ENCODE assay signal across 8 mouse cellular contexts in genomic region chr8:120439309-120439708, GRCm38 (mm10).
A peak's percentile ranks its signal among the peaks of the same experiment; 100 is the strongest.
DNase-seq lines count a peak whose midpoint lies in the region; ATAC-seq and TF ChIP-seq lines count a peak whose summit lies in the region.

No protein-coding gene starts in this region.

- WGBS in heart, embryonic 12.5 days, result 19% methylated on average over 19 of the region's 19 CpGs
- 7% methylated on average over 19 of the region's 19 CpGs for WGBS in hindbrain, embryonic 15.5 days
- WGBS in midbrain, embryonic 16.5 days, result 3% methylated on average over 19 of the region's 19 CpGs

- 0 out of 2 replicates have a peak, but pooled peaks have one; percentile 4 for TF ChIP-seq CTCF in brain, embryonic 14.5 days (IDR thresholded peaks at IDR 0.05; ENCODE audit: borderline replicate concordance, extremely low read depth, insufficient read depth, insufficient read length)

- TF ChIP-seq POLR2A in brain, embryonic 14.5 days (IDR thresholded peaks at IDR 0.05; ENCODE audit: borderline replicate concordance, extremely low read depth, insufficient read depth, insufficient read length, poor library complexity, severe bottlenecking), result no peak

- no peak for DNase-seq in heart, adult 8-10 months (ENCODE audit: low spot score)
- DNase-seq in brain, embryonic 14.5 days (ENCODE audit: low read depth), result peak; percentile 97
- DNase-seq in lung, postnatal 25 days (ENCODE audit: low spot score), result no peak
- DNase-seq in kidney, postnatal 14 days, result no peak
- no peak for DNase-seq in gastrocnemius, postnatal 4 days (ENCODE audit: low spot score in 2 of 2)

- H3K9me3 ChIP-seq in heart, embryonic 12.5 days (replicated peaks), result no peaks in the 10 kb centered on the region
- no peaks in the 10 kb centered on the region for H3K9me3 ChIP-seq in hindbrain, embryonic 15.5 days
- no peaks in the 10 kb centered on the region for H3K9me3 ChIP-seq in midbrain, embryonic 16.5 days (replicated peaks; ENCODE audit: control insufficient read depth, low read length, poor library complexity, severe bottlenecking)

- peaks cover 31% of the 10 kb centered on the region for H3K27me3 ChIP-seq in heart, embryonic 12.5 days (replicated peaks)
- H3K27me3 ChIP-seq in hindbrain, embryonic 15.5 days, result no peaks in the 10 kb centered on the region
- no peaks in the 10 kb centered on the region for H3K27me3 ChIP-seq in midbrain, embryonic 16.5 days (ENCODE audit: control insufficient read depth, insufficient read depth, low read depth, low read length)

- H3K36me3 ChIP-seq in heart, embryonic 12.5 days, result no peaks in the 10 kb centered on the region
- no peaks in the 10 kb centered on the region for H3K36me3 ChIP-seq in hindbrain, embryonic 15.5 days
- no peaks in the 10 kb centered on the region for H3K36me3 ChIP-seq in midbrain, embryonic 16.5 days (ENCODE audit: control insufficient read depth, insufficient read depth, low read length)

- ATAC-seq in heart, embryonic 12.5 days (ENCODE audit: insufficient number of reproducible peaks, low FRiP score), result no peak
- peak; percentile 70 for ATAC-seq in hindbrain, embryonic 15.5 days (ENCODE audit: low FRiP score, low read depth)
- peak; percentile 61 for ATAC-seq in midbrain, embryonic 16.5 days

- peak overlapping the region; percentile 14; the same call in 1 of the 2 replicates for H3K4me2 ChIP-seq in heart, embryonic 12.5 days
- peak overlapping the region; percentile 24 for H3K4me2 ChIP-seq in hindbrain, embryonic 15.5 days
- H3K4me2 ChIP-seq in midbrain, embryonic 16.5 days (ENCODE audit: low read length), result peak overlapping the region; percentile 17; the same call in 1 of the 2 replicates

- H3K4me1 ChIP-seq in heart, embryonic 12.5 days (replicated peaks), result peaks cover 40% of the 10 kb centered on the region
- peaks cover 67% of the 10 kb centered on the region for H3K4me1 ChIP-seq in hindbrain, embryonic 15.5 days (replicated peaks)
- H3K4me1 ChIP-seq in midbrain, embryonic 16.5 days (ENCODE audit: control insufficient read depth, insufficient read depth, low read length), result peaks cover 42% of the 10 kb centered on the region

- no peak overlapping the region for H3K9ac ChIP-seq in heart, embryonic 12.5 days
- H3K9ac ChIP-seq in hindbrain, embryonic 15.5 days, result no peak overlapping the region
- peak overlapping the region; percentile 5; the same call in 1 of the 2 replicates for H3K9ac ChIP-seq in midbrain, embryonic 16.5 days (ENCODE audit: low read depth, low read length)

- H3K27ac ChIP-seq in heart, embryonic 12.5 days (ENCODE audit: poor library complexity, severe bottlenecking), result no peak overlapping the region
- H3K27ac ChIP-seq in hindbrain, embryonic 15.5 days (replicated peaks), result peak overlapping the region; percentile 64
- peak overlapping the region; percentile 69 for H3K27ac ChIP-seq in midbrain, embryonic 16.5 days (ENCODE audit: low read length)

- H3K4me3 ChIP-seq in heart, embryonic 12.5 days, result no peak overlapping the region
- H3K4me3 ChIP-seq in hindbrain, embryonic 15.5 days, result no peak overlapping the region
- no peak overlapping the region for H3K4me3 ChIP-seq in midbrain, embryonic 16.5 days (ENCODE audit: low read depth, low read length)
